Mouse (Mus musculus): Measurements from ENCODE around the gene Kcnh7. TPM values are rescaled to one million over a fixed set of nuclear protein-coding genes. Genes with fewer than 3 reads are reported as not detected.

Kcnh7 gene
- polyA plus RNA-seq, 1 experiment from 2014 or later: 3.1 TPM

- Histone ChIP-seq H3K36me3 (no peaks in the 10 kb centered on the region), H3K4me2 (replicated peaks) (no peak overlapping the region), H3K27me3 (no peaks in the 10 kb centered on the region), H3K9me3 (no peaks in the 10 kb centered on the region), H3K27ac (replicated peaks) (no peak overlapping the region), H3K9ac (replicated peaks) (no peak overlapping the region), H3K4me3 (no peak overlapping the region), H3K4me1 (no peaks in the 10 kb centered on the region)
- ATAC-seq (ENCODE audit: low FRiP score, low read depth): no peak
- 82% methylated on average over 1 of the region's 1 CpGs for WGBS
Measured at GRCm38 (mm10) chr2:62656072-62656471, 528.0 kb downstream of the Kcnh7 start.

- Histone ChIP-seq H3K9ac (replicated peaks) (no peak overlapping the region), H3K9me3 (no peaks in the 10 kb centered on the region), H3K4me2 (replicated peaks) (no peak overlapping the region), H3K4me3 (no peak overlapping the region), H3K27ac (replicated peaks) (no peak overlapping the region), H3K27me3 (no peaks in the 10 kb centered on the region), H3K36me3 (no peaks in the 10 kb centered on the region), H3K4me1 (no peaks in the 10 kb centered on the region)
- peak; percentile 84 for ATAC-seq (ENCODE audit: low FRiP score, low read depth)
- WGBS: 48% methylated on average over 7 of the region's 7 CpGs
Measured at GRCm38 (mm10) chr2:62654519-62655338, 529.4 kb downstream of the Kcnh7 start.

- Histone ChIP-seq H3K4me2 (replicated peaks) (no peak overlapping the region), H3K27ac (replicated peaks) (no peak overlapping the region), H3K4me1 (no peaks in the 10 kb centered on the region), H3K9ac (replicated peaks) (no peak overlapping the region), H3K27me3 (no peaks in the 10 kb centered on the region), H3K4me3 (no peak overlapping the region), H3K9me3 (no peaks in the 10 kb centered on the region), H3K36me3 (no peaks in the 10 kb centered on the region)
- no peak for ATAC-seq (ENCODE audit: low FRiP score, low read depth)
- 74% methylated on average over 4 of the region's 4 CpGs for WGBS
Measured at GRCm38 (mm10) chr2:62652466-62652865, 531.6 kb downstream of the Kcnh7 start.

GRCm38 (mm10) chr2:62651890-62652289, 532.2 kb downstream of the Kcnh7 start:
- no peak overlapping the region for H3K4me2 ChIP-seq (replicated peaks)
- no peaks in the 10 kb centered on the region for H3K9me3 ChIP-seq
- H3K36me3 ChIP-seq: no peaks in the 10 kb centered on the region
- ATAC-seq (ENCODE audit: low FRiP score, low read depth): no peak
- peaks cover 3% of the 10 kb centered on the region; the same call in 1 of the 2 replicates for H3K4me1 ChIP-seq
- no peak overlapping the region for H3K4me3 ChIP-seq
- 83% methylated on average over 4 of the region's 4 CpGs for WGBS
- no peak overlapping the region for H3K9ac ChIP-seq (replicated peaks)
- no peak overlapping the region for H3K27ac ChIP-seq (replicated peaks)
- H3K27me3 ChIP-seq: no peaks in the 10 kb centered on the region

- ATAC-seq (ENCODE audit: low FRiP score, low read depth): 0 out of 2 replicates have a peak, but pooled peaks have one; percentile 6
- H3K9me3 ChIP-seq: no peaks in the 10 kb centered on the region
- H3K27ac ChIP-seq (replicated peaks): no peak overlapping the region
- peak overlapping the region; percentile 72 for H3K4me2 ChIP-seq (replicated peaks)
- H3K4me1 ChIP-seq: peaks cover 15% of the 10 kb centered on the region
- no peaks in the 10 kb centered on the region for H3K36me3 ChIP-seq
- H3K27me3 ChIP-seq: peaks cover 13% of the 10 kb centered on the region
- H3K4me3 ChIP-seq: peak overlapping the region; percentile 49
- H3K9ac ChIP-seq (replicated peaks): no peak overlapping the region
- WGBS: 22% methylated on average over 6 of the region's 6 CpGs
Measured at GRCm38 (mm10) chr2:62646671-62647289, 537.3 kb downstream of the Kcnh7 start.

GRCm38 (mm10) chr2:62646014-62646645, 538.0 kb downstream of the Kcnh7 start, which contains the start of gene Ifih1:
TSS of gene Ifih1 (minus strand) at chr2:62646255.
- H3K4me1 ChIP-seq: peaks cover 15% of the 10 kb centered on the region
- no peaks in the 10 kb centered on the region for H3K36me3 ChIP-seq
- peak within 1 kb of the TSS; percentile 49 for H3K4me3 ChIP-seq
- WGBS: under 1% methylated on average over 30 of the region's 30 CpGs
- peak within 1 kb of the TSS; percentile 59 for H3K9ac ChIP-seq (replicated peaks)
- H3K27ac ChIP-seq (replicated peaks): no peak within 1 kb of the TSS
- ATAC-seq (ENCODE audit: low FRiP score, low read depth): peak; percentile 90
- no peaks in the 10 kb centered on the region for H3K9me3 ChIP-seq
- H3K27me3 ChIP-seq: peaks cover 13% of the 10 kb centered on the region
- H3K4me2 ChIP-seq (replicated peaks): peak within 1 kb of the TSS; percentile 72

- peaks cover 13% of the 10 kb centered on the region for H3K27me3 ChIP-seq
- H3K4me2 ChIP-seq (replicated peaks): peak overlapping the region; percentile 72
- H3K4me3 ChIP-seq: peak overlapping the region; percentile 49
- no peaks in the 10 kb centered on the region for H3K9me3 ChIP-seq
- ATAC-seq (ENCODE audit: low FRiP score, low read depth): peak; percentile 43; the same call in 1 of the 2 replicates
- no peak overlapping the region for H3K27ac ChIP-seq (replicated peaks)
- WGBS: 44% methylated on average over 12 of the region's 12 CpGs
- no peaks in the 10 kb centered on the region for H3K36me3 ChIP-seq
- H3K4me1 ChIP-seq: peaks cover 15% of the 10 kb centered on the region
- 0 out of 2 replicates have a peak overlapping the region, but pooled peaks have one; percentile 59 for H3K9ac ChIP-seq (replicated peaks)
Measured at GRCm38 (mm10) chr2:62645475-62645874, 538.6 kb downstream of the Kcnh7 start.

- no peak for ATAC-seq (ENCODE audit: low FRiP score, low read depth)
- 91% methylated on average over 5 of the region's 5 CpGs for WGBS
- Histone ChIP-seq H3K9ac (replicated peaks) (no peak overlapping the region), H3K27me3 (peaks cover 13% of the 10 kb centered on the region), H3K27ac (replicated peaks) (no peak overlapping the region), H3K4me1 (peaks cover 15% of the 10 kb centered on the region), H3K4me3 (no peak overlapping the region), H3K4me2 (replicated peaks) (no peak overlapping the region), H3K9me3 (no peaks in the 10 kb centered on the region), H3K36me3 (no peaks in the 10 kb centered on the region)
Measured at GRCm38 (mm10) chr2:62644891-62645290, 539.2 kb downstream of the Kcnh7 start.
